Mouse (Mus musculus): ENCODE measurements around the gene Cyp4f14. TPM values are rescaled to one million over a fixed set of nuclear protein-coding genes. Genes with fewer than 3 reads are reported as not detected.
A peak's percentile ranks its signal among the peaks of the same experiment; 100 is the strongest.

The Cyp4f14 gene
- total RNA-seq (2015) (not detected in 2 replicates), total RNA-seq (2017) (not detected in 2 replicates)

GRCm38 (mm10) chr17:32917131-32917530 lies at the start of gene Cyp4f14:
Cyp4f14 (minus strand) TSS chr17:32917342.
- ATAC-seq (replicated peaks; ENCODE audit: poor library complexity) = no peak

GRCm38 (mm10) chr17:32965623-32966290 lies 48.6 kb upstream of the Cyp4f14 start, which contains the start of gene Zfp472:
Zfp472 (plus strand) TSS chr17:32965814.
- peak; percentile 97 for ATAC-seq (replicated peaks; ENCODE audit: poor library complexity)

- ATAC-seq (replicated peaks; ENCODE audit: poor library complexity) = no peak
Observed at GRCm38 (mm10) chr17:32965253-32965622, 48.1 kb upstream of the Cyp4f14 start.

GRCm38 (mm10) chr17:32951441-32951840 lies 34.3 kb upstream of the Cyp4f14 start:
- peak; percentile 64 for ATAC-seq (replicated peaks; ENCODE audit: poor library complexity)

GRCm38 (mm10) chr17:32951006-32951405 lies 33.9 kb upstream of the Cyp4f14 start:
- ATAC-seq (replicated peaks; ENCODE audit: poor library complexity) = 0 out of 2 replicates have a peak, but pooled peaks have one; percentile 16

GRCm38 (mm10) chr17:32950136-32950535 lies 33.0 kb upstream of the Cyp4f14 start:
- no peak for ATAC-seq (replicated peaks; ENCODE audit: poor library complexity)

GRCm38 (mm10) chr17:32947215-32947914 lies 30.2 kb upstream of the Cyp4f14 start, which contains the start of gene Cyp4f13:
Cyp4f13 (minus strand) TSS chr17:32947402.
- peak; percentile 90 for ATAC-seq (replicated peaks; ENCODE audit: poor library complexity)

- peak; percentile 8; the same call in 1 of the 2 replicates for ATAC-seq (replicated peaks; ENCODE audit: poor library complexity)
Observed at GRCm38 (mm10) chr17:32946716-32947115, 29.6 kb upstream of the Cyp4f14 start.

- ATAC-seq (replicated peaks; ENCODE audit: poor library complexity) = peak; percentile 49
Observed at GRCm38 (mm10) chr17:32944402-32945035, 27.4 kb upstream of the Cyp4f14 start.

- ATAC-seq (replicated peaks; ENCODE audit: poor library complexity) = no peak
Observed at GRCm38 (mm10) chr17:32943661-32944060, 26.5 kb upstream of the Cyp4f14 start.

GRCm38 (mm10) chr17:32939831-32940230 lies 22.7 kb upstream of the Cyp4f14 start:
- ATAC-seq (replicated peaks; ENCODE audit: poor library complexity) = no peak

- ATAC-seq (replicated peaks; ENCODE audit: poor library complexity) = no peak
Observed at GRCm38 (mm10) chr17:32927803-32928202, 10.7 kb upstream of the Cyp4f14 start.

- ATAC-seq (replicated peaks; ENCODE audit: poor library complexity) = peak; percentile 98
Observed at GRCm38 (mm10) chr17:32924658-32925312, 7.6 kb upstream of the Cyp4f14 start.

GRCm38 (mm10) chr17:32923681-32924080 lies 6.5 kb upstream of the Cyp4f14 start:
- no peak for ATAC-seq (replicated peaks; ENCODE audit: poor library complexity)

- no peak for ATAC-seq (replicated peaks; ENCODE audit: poor library complexity)
Observed at GRCm38 (mm10) chr17:32919123-32919522, 2.0 kb upstream of the Cyp4f14 start.

GRCm38 (mm10) chr17:32916075-32916474 lies 1.1 kb downstream of the Cyp4f14 start:
- no peak for ATAC-seq (replicated peaks; ENCODE audit: poor library complexity)

- ATAC-seq (replicated peaks; ENCODE audit: poor library complexity) = no peak
Observed at GRCm38 (mm10) chr17:32906172-32906571, 11.0 kb downstream of the Cyp4f14 start.

GRCm38 (mm10) chr17:32905239-32905638 lies 11.9 kb downstream of the Cyp4f14 start:
- peak; percentile 73 for ATAC-seq (replicated peaks; ENCODE audit: poor library complexity)

- ATAC-seq (replicated peaks; ENCODE audit: poor library complexity) = peak; percentile 66
Observed at GRCm38 (mm10) chr17:32904414-32904813, 12.7 kb downstream of the Cyp4f14 start.

GRCm38 (mm10) chr17:32901751-32902525 lies 15.2 kb downstream of the Cyp4f14 start:
- ATAC-seq (replicated peaks; ENCODE audit: poor library complexity) = no peak

All from megakaryocyte progenitor cell, adult 5-6 weeks (primary cell).